Mouse (Mus musculus) limb, embryonic 13.5 days (tissue): ENCODE results near the gene Vmn1r214. TPM values are rescaled to one million over a fixed set of nuclear protein-coding genes. Genes with fewer than 3 reads are reported as not detected.

ENCODE experiments used
- polyA plus RNA-seq: library from polyadenylated mRNA; unstranded; fragments of >200 nt; fragmentation: Nextera tagmentation; extraction: Ambion mirVana; gene quantifications from 2 replicates; pipeline ENCODE4 v1.2.1, GENCODE M21; 2015

The Vmn1r214 gene
- polyA plus RNA-seq, 1 experiment from 2014 or later, result not detected

Other genes with a start within 250 kb of the Vmn1r214 start
- not detected in 2 replicates for gene Vmn1r209, start 220.7 kb upstream of the Vmn1r214 start, polyA plus RNA-seq
- not detected in 2 replicates for gene Vmn1r210, start 199.1 kb upstream of the Vmn1r214 start, polyA plus RNA-seq
- not detected in 2 replicates for gene Vmn1r211, start 172.9 kb upstream of the Vmn1r214 start, polyA plus RNA-seq
- gene Vmn1r212, start 146.2 kb upstream of the Vmn1r214 start, polyA plus RNA-seq, result not detected in 2 replicates
- gene Vmn1r213, start 22.8 kb upstream of the Vmn1r214 start, polyA plus RNA-seq, result not detected in 2 replicates
- gene Vmn1r215, start 37.6 kb downstream of the Vmn1r214 start, polyA plus RNA-seq, result not detected in 2 replicates
- not detected in 2 replicates for gene Vmn1r217, start 87.8 kb downstream of the Vmn1r214 start, polyA plus RNA-seq
- gene Vmn1r218, start 102.7 kb downstream of the Vmn1r214 start, polyA plus RNA-seq, result not detected in 2 replicates
- gene Vmn1r219, start 128.9 kb downstream of the Vmn1r214 start, polyA plus RNA-seq, result not detected in 2 replicates
- not detected in 2 replicates for gene Vmn1r220, start 157.6 kb downstream of the Vmn1r214 start, polyA plus RNA-seq
- gene Vmn1r221, start 183.7 kb downstream of the Vmn1r214 start, polyA plus RNA-seq, result not detected in 2 replicates
- not detected in 2 replicates for gene Vmn1r222, start 205.5 kb downstream of the Vmn1r214 start, polyA plus RNA-seq
- not detected in 2 replicates for gene Vmn1r223, start 216.7 kb downstream of the Vmn1r214 start, polyA plus RNA-seq